Mouse (Mus musculus): Measurements from ENCODE around the gene Tmeff2. TPM values are rescaled to one million over a fixed set of nuclear protein-coding genes. Genes with fewer than 3 reads are reported as not detected.
A peak's percentile ranks its signal among the peaks of the same experiment; 100 is the strongest.

Gene Tmeff2
- polyA plus RNA-seq, 1 experiment from 2014 or later, result 1.4 TPM

DNA sequence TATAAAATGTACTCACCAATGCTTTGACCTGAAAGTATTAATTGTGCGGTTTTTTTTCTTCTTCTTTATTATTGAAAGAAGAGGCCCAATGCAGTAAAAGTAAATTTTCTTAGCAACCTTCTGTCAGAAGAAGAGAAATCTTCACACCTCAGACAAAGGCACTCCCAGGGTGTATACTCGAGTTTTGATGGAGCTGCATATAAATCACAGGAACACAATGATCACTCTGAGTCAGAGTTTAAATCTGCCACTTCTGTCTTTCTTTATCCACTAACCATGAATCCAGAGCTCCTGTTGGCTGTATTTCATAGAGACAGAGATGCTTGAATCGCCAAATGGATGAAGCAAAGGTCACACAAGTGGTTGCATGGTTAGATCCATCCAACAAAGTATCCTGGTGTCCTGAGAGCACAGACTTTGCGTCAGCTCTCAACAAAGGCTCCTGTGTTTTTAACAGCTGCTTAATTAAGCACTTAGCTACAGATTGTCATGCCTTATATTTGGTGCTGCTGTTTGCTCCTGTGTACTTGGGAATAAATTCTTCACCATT lies 189.8 kb downstream of the Tmeff2 start:
- H3K27ac ChIP-seq (replicated peaks in 1 of 2; ENCODE audit: control insufficient read depth in 1 of 2, insufficient read depth in 1 of 2, low read depth in 2 of 2, low read length in 2 of 2), result no peak overlapping the region
- WGBS, result 80% methylated on average over 4 of the region's 4 CpGs
- H3K27me3 ChIP-seq (ENCODE audit: control insufficient read depth, insufficient read depth, low read length), result no peaks in the 10 kb centered on the region
- no peaks in the 10 kb centered on the region for H3K36me3 ChIP-seq (ENCODE audit: control insufficient read depth, insufficient read depth, low read length)
- no peaks in the 10 kb centered on the region for H3K4me1 ChIP-seq (ENCODE audit: control insufficient read depth in 2 of 2, insufficient read depth in 2 of 2, low read length in 2 of 2)
- H3K4me2 ChIP-seq (ENCODE audit: low read length), result no peak overlapping the region
- no peak overlapping the region for H3K9ac ChIP-seq (ENCODE audit: low read length)
- H3K4me3 ChIP-seq (ENCODE audit: control insufficient read depth in 1 of 2, insufficient read depth in 1 of 2, low read depth in 1 of 2, low read length in 2 of 2), result no peak overlapping the region
- H3K9me3 ChIP-seq (ENCODE audit: control insufficient read depth, low read length), result no peaks in the 10 kb centered on the region
- ATAC-seq (ENCODE audit: insufficient number of reproducible peaks, insufficient read depth, low FRiP score, low read depth), result no peak

GRCm38 (mm10) chr1:51094713-51095112 lies 194.3 kb downstream of the Tmeff2 start:
- no peaks in the 10 kb centered on the region for H3K27me3 ChIP-seq (ENCODE audit: control insufficient read depth, insufficient read depth, low read length)
- 71% methylated on average over 2 of the region's 2 CpGs for WGBS
- no peak overlapping the region for H3K4me2 ChIP-seq (ENCODE audit: low read length)
- no peak overlapping the region for H3K9ac ChIP-seq (ENCODE audit: low read length)
- no peak for ATAC-seq (ENCODE audit: insufficient number of reproducible peaks, insufficient read depth, low FRiP score, low read depth)
- no peaks in the 10 kb centered on the region for H3K9me3 ChIP-seq (ENCODE audit: control insufficient read depth, low read length)
- H3K27ac ChIP-seq (replicated peaks in 1 of 2; ENCODE audit: control insufficient read depth in 1 of 2, insufficient read depth in 1 of 2, low read depth in 2 of 2, low read length in 2 of 2), result no peak overlapping the region
- H3K4me3 ChIP-seq (ENCODE audit: control insufficient read depth in 1 of 2, insufficient read depth in 1 of 2, low read depth in 1 of 2, low read length in 2 of 2), result no peak overlapping the region
- H3K4me1 ChIP-seq (ENCODE audit: control insufficient read depth in 2 of 2, insufficient read depth in 2 of 2, low read length in 2 of 2), result no peaks in the 10 kb centered on the region
- no peaks in the 10 kb centered on the region for H3K36me3 ChIP-seq (ENCODE audit: control insufficient read depth, insufficient read depth, low read length)

DNA sequence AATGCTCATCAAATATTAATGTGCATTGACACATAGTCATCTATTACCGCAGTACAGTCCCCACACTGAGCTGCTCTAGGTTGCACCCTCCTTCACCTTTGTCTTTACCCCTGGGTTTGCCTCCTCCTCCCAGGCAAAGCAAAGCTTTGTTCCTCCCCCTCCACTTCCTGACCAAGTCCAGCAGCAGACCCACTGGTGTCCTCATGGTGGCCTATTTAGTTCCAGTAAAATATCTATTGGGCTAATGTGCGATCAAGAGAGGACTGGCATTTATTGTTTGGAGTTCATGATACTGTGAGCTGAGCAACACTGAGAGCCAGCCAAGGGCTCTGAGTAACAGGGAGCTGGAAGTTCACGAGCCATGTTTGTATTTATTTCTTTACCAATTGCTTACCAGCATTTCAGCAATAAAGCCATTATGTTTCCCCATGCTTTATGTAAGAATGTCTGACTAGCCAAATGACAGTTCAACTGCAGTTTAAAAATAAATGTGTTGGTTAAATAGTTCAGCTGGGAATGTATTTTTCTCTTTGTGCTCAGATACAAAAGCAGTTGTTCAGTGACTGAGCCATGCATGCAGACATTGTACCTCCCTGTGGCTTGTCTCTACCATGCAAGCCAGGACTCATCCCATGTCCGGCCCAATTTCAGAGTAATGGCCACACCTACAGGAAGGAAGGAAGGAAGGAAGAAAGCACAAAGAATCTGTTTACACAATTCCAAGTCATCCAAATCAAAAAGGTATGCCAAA lies 196.6 kb downstream of the Tmeff2 start:
- H3K9ac ChIP-seq (ENCODE audit: low read length), result no peak overlapping the region
- ATAC-seq (ENCODE audit: insufficient number of reproducible peaks, insufficient read depth, low FRiP score, low read depth), result no peak
- H3K27me3 ChIP-seq (ENCODE audit: control insufficient read depth, insufficient read depth, low read length), result no peaks in the 10 kb centered on the region
- H3K4me1 ChIP-seq (ENCODE audit: control insufficient read depth in 2 of 2, insufficient read depth in 2 of 2, low read length in 2 of 2), result no peaks in the 10 kb centered on the region
- H3K9me3 ChIP-seq (ENCODE audit: control insufficient read depth, low read length), result no peaks in the 10 kb centered on the region
- H3K4me2 ChIP-seq (ENCODE audit: low read length), result no peak overlapping the region
- H3K36me3 ChIP-seq (ENCODE audit: control insufficient read depth, insufficient read depth, low read length), result no peaks in the 10 kb centered on the region
- H3K27ac ChIP-seq (replicated peaks in 1 of 2; ENCODE audit: control insufficient read depth in 1 of 2, insufficient read depth in 1 of 2, low read depth in 2 of 2, low read length in 2 of 2), result no peak overlapping the region
- 76% methylated on average over 4 of the region's 4 CpGs for WGBS
- no peak overlapping the region for H3K4me3 ChIP-seq (ENCODE audit: control insufficient read depth in 1 of 2, insufficient read depth in 1 of 2, low read depth in 1 of 2, low read length in 2 of 2)

- H3K4me2 ChIP-seq (ENCODE audit: low read length), result no peak overlapping the region
- H3K9ac ChIP-seq (ENCODE audit: low read length), result no peak overlapping the region
- H3K4me1 ChIP-seq (ENCODE audit: control insufficient read depth in 2 of 2, insufficient read depth in 2 of 2, low read length in 2 of 2), result peaks cover 0 to 2% of the 10 kb centered on the region in 2 experiments; a peak in 1 of 4 replicates
- no peaks in the 10 kb centered on the region for H3K27me3 ChIP-seq (ENCODE audit: control insufficient read depth, insufficient read depth, low read length)
- no peak overlapping the region for H3K4me3 ChIP-seq (ENCODE audit: control insufficient read depth in 1 of 2, insufficient read depth in 1 of 2, low read depth in 1 of 2, low read length in 2 of 2)
- 84% methylated on average over 2 of the region's 2 CpGs for WGBS
- no peak overlapping the region for H3K27ac ChIP-seq (replicated peaks in 1 of 2; ENCODE audit: control insufficient read depth in 1 of 2, insufficient read depth in 1 of 2, low read depth in 2 of 2, low read length in 2 of 2)
- ATAC-seq (ENCODE audit: insufficient number of reproducible peaks, insufficient read depth, low FRiP score, low read depth), result no peak
- H3K9me3 ChIP-seq (ENCODE audit: control insufficient read depth, low read length), result no peaks in the 10 kb centered on the region
- no peaks in the 10 kb centered on the region for H3K36me3 ChIP-seq (ENCODE audit: control insufficient read depth, insufficient read depth, low read length)
Observed at GRCm38 (mm10) chr1:51101034-51101590, 200.7 kb downstream of the Tmeff2 start.

GRCm38 (mm10) chr1:51104698-51105097 lies 204.3 kb downstream of the Tmeff2 start:
- Histone ChIP-seq H3K27me3 (ENCODE audit: control insufficient read depth, insufficient read depth, low read length) (no peaks in the 10 kb centered on the region), H3K36me3 (ENCODE audit: control insufficient read depth, insufficient read depth, low read length) (no peaks in the 10 kb centered on the region), H3K4me1 (ENCODE audit: control insufficient read depth in 2 of 2, insufficient read depth in 2 of 2, low read length in 2 of 2) (peaks cover 0 to 2% of the 10 kb centered on the region in 2 experiments; a peak in 1 of 4 replicates), H3K9ac (ENCODE audit: low read length) (no peak overlapping the region), H3K27ac (replicated peaks in 1 of 2; ENCODE audit: control insufficient read depth in 1 of 2, insufficient read depth in 1 of 2, low read depth in 2 of 2, low read length in 2 of 2) (0 out of 4 replicates have a peak overlapping the region, but pooled peaks of 1 of the 2 experiments have one; percentile 25), H3K4me3 (ENCODE audit: control insufficient read depth in 1 of 2, insufficient read depth in 1 of 2, low read depth in 1 of 2, low read length in 2 of 2) (no peak overlapping the region), H3K9me3 (ENCODE audit: control insufficient read depth, low read length) (no peaks in the 10 kb centered on the region), H3K4me2 (ENCODE audit: low read length) (no peak overlapping the region)
- 66% methylated on average over 2 of the region's 2 CpGs for WGBS
- no peak for ATAC-seq (ENCODE audit: insufficient number of reproducible peaks, insufficient read depth, low FRiP score, low read depth)

- Histone ChIP-seq H3K4me3 (ENCODE audit: control insufficient read depth in 1 of 2, insufficient read depth in 1 of 2, low read depth in 1 of 2, low read length in 2 of 2) (no peak overlapping the region), H3K4me2 (ENCODE audit: low read length) (no peak overlapping the region), H3K9me3 (ENCODE audit: control insufficient read depth, low read length) (no peaks in the 10 kb centered on the region), H3K4me1 (ENCODE audit: control insufficient read depth in 2 of 2, insufficient read depth in 2 of 2, low read length in 2 of 2) (peaks cover 0 to 2% of the 10 kb centered on the region in 2 experiments; a peak in 1 of 4 replicates), H3K27ac (replicated peaks in 1 of 2; ENCODE audit: control insufficient read depth in 1 of 2, insufficient read depth in 1 of 2, low read depth in 2 of 2, low read length in 2 of 2) (no peak overlapping the region), H3K36me3 (ENCODE audit: control insufficient read depth, insufficient read depth, low read length) (no peaks in the 10 kb centered on the region), H3K9ac (ENCODE audit: low read length) (no peak overlapping the region), H3K27me3 (ENCODE audit: control insufficient read depth, insufficient read depth, low read length) (no peaks in the 10 kb centered on the region)
- ATAC-seq (ENCODE audit: insufficient number of reproducible peaks, insufficient read depth, low FRiP score, low read depth), result no peak
- WGBS, result 73% methylated on average over 4 of the region's 4 CpGs
Observed at GRCm38 (mm10) chr1:51106401-51106920, 206.0 kb downstream of the Tmeff2 start.

- Histone ChIP-seq H3K4me2 (ENCODE audit: low read length) (no peak overlapping the region), H3K27ac (replicated peaks in 1 of 2; ENCODE audit: control insufficient read depth in 1 of 2, insufficient read depth in 1 of 2, low read depth in 2 of 2, low read length in 2 of 2) (no peak overlapping the region), H3K4me1 (ENCODE audit: control insufficient read depth in 2 of 2, insufficient read depth in 2 of 2, low read length in 2 of 2) (peaks cover 0 to 2% of the 10 kb centered on the region in 2 experiments; a peak in 1 of 4 replicates), H3K27me3 (ENCODE audit: control insufficient read depth, insufficient read depth, low read length) (no peaks in the 10 kb centered on the region), H3K9ac (ENCODE audit: low read length) (no peak overlapping the region), H3K36me3 (ENCODE audit: control insufficient read depth, insufficient read depth, low read length) (no peaks in the 10 kb centered on the region), H3K9me3 (ENCODE audit: control insufficient read depth, low read length) (no peaks in the 10 kb centered on the region), H3K4me3 (ENCODE audit: control insufficient read depth in 1 of 2, insufficient read depth in 1 of 2, low read depth in 1 of 2, low read length in 2 of 2) (no peak overlapping the region)
- 55% methylated on average over 2 of the region's 2 CpGs for WGBS
- ATAC-seq (ENCODE audit: insufficient number of reproducible peaks, insufficient read depth, low FRiP score, low read depth), result no peak
Observed at GRCm38 (mm10) chr1:51107299-51107698, 206.9 kb downstream of the Tmeff2 start.
